Mouse (Mus musculus) heart, postnatal 0 days (tissue): Measurements from ENCODE around the gene Tent5c. TPM values are rescaled to one million over a fixed set of nuclear protein-coding genes. Genes with fewer than 3 reads are reported as not detected.

Experiments used
- ATAC-seq: fragments of 200-750 bp; cut with Nextera tagmentation; 2 replicates; pipeline ENCODE4 v1.8.0; 2017; ENCODE audit warnings: low read depth, moderate number of reproducible peaks, moderate library complexity; ENCODE audit not compliant: insufficient read depth
- DNase-seq: peaks from one replicate; pipeline ENCODE4 v3.0.0-alpha.2; 2016; ENCODE audit warnings: low spot score
- H3K27ac ChIP-seq: fragments of 300-500 bp; sonication (generic); 2 replicates; pipeline ENCODE4 v1.5.1; 2014; ENCODE audit warnings: low read depth, mild to moderate bottlenecking
- H3K27me3 ChIP-seq: fragments of 300-500 bp; sonication (generic); 2 replicates; pipeline ENCODE4 v1.6.1; 2014; ENCODE audit warnings: low read length, mixed read lengths; ENCODE audit not compliant: control insufficient read depth, insufficient read depth
- H3K36me3 ChIP-seq: fragments of 300-500 bp; sonication (generic); replicated peaks from 2 replicates; pipeline ENCODE4 v1.6.1; 2014; ENCODE audit warnings: low read length, mixed read lengths; ENCODE audit not compliant: control insufficient read depth, insufficient read depth
- H3K4me1 ChIP-seq: fragments of 300-500 bp; sonication (generic); 2 replicates; pipeline ENCODE4 v1.6.1; 2014; ENCODE audit warnings: antibody characterized with exemption; ENCODE audit not compliant: control insufficient read depth, insufficient read depth
- H3K4me2 ChIP-seq: fragments of 300-500 bp; sonication (generic); 2 replicates; pipeline ENCODE4 v1.6.1; 2014; ENCODE audit warnings: low read depth, mild to moderate bottlenecking, low read length, moderate library complexity
- H3K4me3 ChIP-seq: fragments of 300-500 bp; sonication (generic); 2 replicates; pipeline ENCODE4 v1.5.1; 2014; ENCODE audit warnings: low read depth, low read length
- H3K9ac ChIP-seq: fragments of 300-500 bp; sonication (generic); replicated peaks from 2 replicates; pipeline ENCODE4 v1.6.1; 2014; ENCODE audit warnings: low read depth, low read length, mixed read lengths
- H3K9me3 ChIP-seq: fragments of 300-500 bp; sonication (generic); replicated peaks from 2 replicates; pipeline ENCODE4 v1.6.1; 2016; ENCODE audit warnings: low read length; ENCODE audit not compliant: control insufficient read depth
- CTCF ChIP-seq: IDR thresholded peaks from 2 replicates; pipeline ENCODE4 v1.5.1; 2016; ENCODE audit warnings: antibody characterized with exemption, control low read depth, low read depth
- EP300 ChIP-seq: IDR thresholded peaks from 2 replicates; pipeline ENCODE4 v1.6.1; 2016; ENCODE audit warnings: antibody characterized with exemption, low read depth
- WGBS: fragments of 180-500 bp; shearing (Covaris S2); extraction: QIAGEN DNeasy Blood & Tissue Kit; methylation state at CpG from one replicate; pipeline ENCODE4 v1.1.7; 2014; 5-methylcytosine and 5-hydroxymethylcytosine counted together
- polyA plus RNA-seq: library from polyadenylated mRNA; unstranded; fragments of >200 nt; fragmentation: Nextera tagmentation; extraction: Ambion mirVana; gene quantifications from 2 replicates; pipeline ENCODE4 v1.2.1, GENCODE M21; 2015
- total RNA-seq: library from RNA; depleted of rRNA; stranded (reverse); fragments of >200 nt; gene quantifications from 2 replicates; pipeline ENCODE4 v1.2.3, GENCODE M21; 2014; ENCODE audit warnings: low replicate concordance

The Tent5c gene
- total and polyA plus RNA-seq, 2 experiments from 2014 or later: 4.2 to 8.9 TPM

- Histone ChIP-seq H3K9ac (no peak overlapping the region), H3K4me2 (no peak overlapping the region), H3K4me3 (no peak overlapping the region), H3K4me1 (peaks cover 5% of the 10 kb centered on the region), H3K27ac (no peak overlapping the region), H3K27me3 (no peaks in the 10 kb centered on the region), H3K36me3 (no peaks in the 10 kb centered on the region), H3K9me3 (no peaks in the 10 kb centered on the region)
- 77% methylated on average over 6 of the region's 6 CpGs for WGBS
- TF ChIP-seq CTCF: no peak
- no peak for TF ChIP-seq EP300
- DNase-seq (no peak), ATAC-seq (no peak)
Measured at GRCm38 (mm10) chr3:100442499-100442898, 46.6 kb downstream of the Tent5c start.

DNA sequence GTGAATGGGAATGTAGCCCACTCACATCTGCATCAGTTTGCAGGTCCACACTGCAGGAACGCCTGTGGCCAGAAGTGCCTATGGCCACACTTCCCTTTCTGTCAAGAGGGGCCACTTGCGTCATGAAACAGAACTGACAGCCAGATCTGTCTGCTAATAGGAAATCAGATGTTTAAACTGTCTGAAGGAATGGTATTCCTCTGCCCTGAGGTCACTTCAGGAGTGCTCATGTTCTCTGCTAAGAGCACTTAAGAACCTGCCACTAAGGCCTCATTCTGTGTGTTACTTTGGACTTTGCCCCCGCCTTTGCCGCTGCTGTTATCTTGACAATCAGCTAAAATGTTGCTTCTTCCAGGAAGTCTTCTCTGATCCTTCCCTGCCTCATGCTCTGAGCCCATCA is 48.4 kb downstream of the Tent5c start:
- no peak overlapping the region for H3K27ac ChIP-seq
- no peak overlapping the region for H3K9ac ChIP-seq
- no peak for DNase-seq
- H3K4me3 ChIP-seq: no peak overlapping the region
- no peak overlapping the region for H3K4me2 ChIP-seq
- H3K36me3 ChIP-seq: no peaks in the 10 kb centered on the region
- H3K27me3 ChIP-seq: no peaks in the 10 kb centered on the region
- H3K9me3 ChIP-seq: no peaks in the 10 kb centered on the region
- peaks cover 5% of the 10 kb centered on the region for H3K4me1 ChIP-seq
- no peak for TF ChIP-seq CTCF
- no peak for TF ChIP-seq EP300
- 74% methylated on average over 4 of the region's 4 CpGs for WGBS
- no peak for ATAC-seq

DNA sequence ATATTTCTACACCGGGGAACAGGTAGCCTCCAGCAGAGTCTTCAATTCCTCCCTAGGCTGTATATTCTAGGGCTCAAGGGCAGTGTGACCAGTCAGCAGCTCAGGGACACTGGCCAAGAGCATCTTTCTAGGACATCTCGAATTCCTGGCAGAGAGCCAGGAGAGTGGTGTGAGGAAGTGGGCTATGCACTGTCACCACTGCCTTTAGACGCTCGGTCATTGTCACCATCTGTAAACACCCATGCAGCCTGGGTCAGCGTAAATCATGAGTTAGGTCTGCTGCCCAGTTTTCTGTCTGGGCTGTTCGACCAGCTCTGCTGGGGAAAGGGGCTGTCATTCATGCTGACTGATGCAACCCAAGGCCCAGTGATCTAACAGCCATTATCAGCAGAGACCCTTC is 49.1 kb downstream of the Tent5c start:
- WGBS: 24% methylated on average over 6 of the region's 6 CpGs
- Histone ChIP-seq H3K36me3 (no peaks in the 10 kb centered on the region), H3K9me3 (no peaks in the 10 kb centered on the region), H3K4me1 (peaks cover 5% of the 10 kb centered on the region), H3K9ac (no peak overlapping the region), H3K27ac (no peak overlapping the region), H3K4me2 (no peak overlapping the region), H3K4me3 (no peak overlapping the region), H3K27me3 (no peaks in the 10 kb centered on the region)
- no peak for TF ChIP-seq EP300
- DNase-seq: no peak
- ATAC-seq: peak; percentile 49; the same call in 1 of the 2 replicates

GRCm38 (mm10) chr3:100439088-100439487 is 50.0 kb downstream of the Tent5c start:
- no peak for TF ChIP-seq CTCF
- TF ChIP-seq EP300: no peak
- Histone ChIP-seq H3K4me2 (no peak overlapping the region), H3K9ac (no peak overlapping the region), H3K27me3 (no peaks in the 10 kb centered on the region), H3K27ac (no peak overlapping the region), H3K36me3 (no peaks in the 10 kb centered on the region), H3K9me3 (no peaks in the 10 kb centered on the region), H3K4me1 (peaks cover 5% of the 10 kb centered on the region), H3K4me3 (no peak overlapping the region)
- 63% methylated on average over 3 of the region's 3 CpGs for WGBS
- ATAC-seq (no peak), DNase-seq (no peak)

DNA sequence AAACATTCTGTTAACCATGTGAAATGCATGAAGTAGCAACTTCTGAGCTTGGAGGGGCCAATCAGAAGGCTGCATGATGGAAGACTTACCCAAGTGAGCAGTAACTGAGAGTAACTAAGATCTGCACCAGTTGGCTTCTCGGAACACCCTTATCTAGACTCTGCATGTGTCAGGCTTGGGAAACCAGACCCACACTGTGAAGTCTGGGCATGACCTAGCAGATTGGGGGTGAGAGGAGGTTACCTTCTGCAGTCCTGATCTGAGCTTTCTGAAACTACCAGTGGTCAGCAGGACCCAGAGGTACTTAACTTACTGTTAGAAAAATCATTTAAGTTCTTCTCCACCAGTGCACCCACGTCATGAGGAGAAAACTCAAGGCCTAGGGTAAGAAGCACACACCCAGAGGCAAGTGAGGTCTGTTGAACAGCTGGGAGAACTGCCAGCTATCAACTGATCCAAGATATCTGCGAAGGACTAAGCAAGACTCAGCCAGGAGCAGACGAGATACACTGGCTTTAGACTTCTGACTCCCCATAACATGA is 50.6 kb downstream of the Tent5c start:
- Histone ChIP-seq H3K4me3 (no peak overlapping the region), H3K4me1 (peaks cover 5% of the 10 kb centered on the region), H3K27ac (no peak overlapping the region), H3K27me3 (no peaks in the 10 kb centered on the region), H3K9me3 (no peaks in the 10 kb centered on the region), H3K9ac (no peak overlapping the region), H3K4me2 (no peak overlapping the region), H3K36me3 (no peaks in the 10 kb centered on the region)
- TF ChIP-seq CTCF (no peak), EP300 (no peak)
- DNase-seq (no peak), ATAC-seq (peak; percentile 39; the same call in 1 of the 2 replicates)
- WGBS: 39% methylated on average over 4 of the region's 4 CpGs

DNA sequence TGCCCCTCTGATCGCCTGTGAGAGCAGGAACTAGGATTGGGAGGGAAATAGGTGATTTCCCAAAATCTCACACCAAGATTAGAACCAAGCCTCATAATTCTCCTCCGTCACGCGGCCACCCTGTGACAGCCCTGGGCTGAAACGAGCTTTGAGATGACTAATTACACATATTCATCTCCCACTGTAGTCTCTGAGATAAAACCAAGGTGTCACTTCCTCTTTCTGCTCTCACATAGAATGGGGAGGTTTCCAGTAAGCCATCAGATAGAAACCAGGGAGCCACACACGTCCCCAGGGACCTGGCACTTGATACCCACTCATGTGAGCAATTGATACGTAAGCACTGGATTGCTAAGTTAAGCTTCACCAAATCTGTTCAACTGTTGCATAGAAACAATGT is 52.4 kb downstream of the Tent5c start:
- TF ChIP-seq EP300: no peak
- TF ChIP-seq CTCF: no peak
- Histone ChIP-seq H3K4me1 (peaks cover 5% of the 10 kb centered on the region), H3K4me3 (no peak overlapping the region), H3K4me2 (no peak overlapping the region), H3K27ac (no peak overlapping the region), H3K9me3 (no peaks in the 10 kb centered on the region), H3K9ac (no peak overlapping the region), H3K27me3 (no peaks in the 10 kb centered on the region), H3K36me3 (no peaks in the 10 kb centered on the region)
- no peak for DNase-seq
- no peak for ATAC-seq
- 58% methylated on average over 7 of the region's 7 CpGs for WGBS
